Mouse (Mus musculus): ENCODE measurements at regions not wholly inside any gene's neighbourhood (a gene's known extent, or its start where the extent isn't known, plus 50 kb on each side); places are given as distances from the start of the nearest gene placed in this dataset.

GRCm38 (mm10) chr3:19046610-19047009 lies 581.9 kb downstream of the 1700064H15Rik start:
- TF ChIP-seq CTCF (IDR thresholded peaks at IDR 0.05; ENCODE audit: insufficient read depth, low read depth, low read length) (no peak), POLR2A (IDR thresholded peaks at IDR 0.05; ENCODE audit: insufficient read depth, low read depth, low read length) (no peak)

Measured in olfactory bulb, adult 2 months (tissue).